Mouse (Mus musculus): ENCODE data around the gene Haus2.

Gene Haus2

GRCm38 (mm10) chr2:120619538-120619937 lies 10.4 kb downstream of the Haus2 start:
- DNase-seq: no peak

- no peak for DNase-seq
Observed at GRCm38 (mm10) chr2:120622920-120623319, 13.7 kb downstream of the Haus2 start.

GRCm38 (mm10) chr2:120628076-120628865 lies 19.1 kb downstream of the Haus2 start:
- DNase-seq: no peak

GRCm38 (mm10) chr2:120628886-120629735 lies 19.9 kb downstream of the Haus2 start, which contains the start of gene Stard9:
Gene Stard9, plus strand, starts transcription at chr2:120629121.
- peak; percentile 98 for DNase-seq

- no peak for DNase-seq
Observed at GRCm38 (mm10) chr2:120630246-120630645, 21.1 kb downstream of the Haus2 start.

GRCm38 (mm10) chr2:120630655-120631054 lies 21.5 kb downstream of the Haus2 start:
- DNase-seq: no peak

GRCm38 (mm10) chr2:120631521-120631920 lies 22.3 kb downstream of the Haus2 start:
- DNase-seq: no peak

GRCm38 (mm10) chr2:120631957-120632356 lies 22.8 kb downstream of the Haus2 start:
- DNase-seq: no peak

- no peak for DNase-seq
Observed at GRCm38 (mm10) chr2:120640835-120641234, 31.7 kb downstream of the Haus2 start.

- DNase-seq: no peak
Observed at GRCm38 (mm10) chr2:120643836-120644235, 34.7 kb downstream of the Haus2 start.

- no peak for DNase-seq
Observed at GRCm38 (mm10) chr2:120646777-120647176, 37.6 kb downstream of the Haus2 start.

- DNase-seq: no peak
Observed at GRCm38 (mm10) chr2:120652256-120652924, 43.2 kb downstream of the Haus2 start.

- DNase-seq: no peak
Observed at GRCm38 (mm10) chr2:120652925-120653284, 43.7 kb downstream of the Haus2 start.

- DNase-seq: no peak
Observed at GRCm38 (mm10) chr2:120654693-120655092, 45.5 kb downstream of the Haus2 start.

GRCm38 (mm10) chr2:120655905-120656304 lies 46.7 kb downstream of the Haus2 start:
- DNase-seq: no peak

- DNase-seq: no peak
Observed at GRCm38 (mm10) chr2:120656711-120657110, 47.5 kb downstream of the Haus2 start.

- DNase-seq: no peak
Observed at GRCm38 (mm10) chr2:120658486-120658885, 49.3 kb downstream of the Haus2 start.

GRCm38 (mm10) chr2:120659318-120659717 lies 50.1 kb downstream of the Haus2 start:
- no peak for DNase-seq

- DNase-seq: no peak
Observed at GRCm38 (mm10) chr2:120660486-120661078, 51.4 kb downstream of the Haus2 start.

GRCm38 (mm10) chr2:120662766-120663165 lies 53.6 kb downstream of the Haus2 start:
- no peak for DNase-seq

- DNase-seq: no peak
Observed at GRCm38 (mm10) chr2:120663491-120664154, 54.4 kb downstream of the Haus2 start.

- DNase-seq: no peak
Observed at GRCm38 (mm10) chr2:120667446-120667845, 58.3 kb downstream of the Haus2 start.

All from thymus, postnatal 25 days (tissue).